Mouse (Mus musculus): Measurements from ENCODE around the gene Ppp2r1b. TPM values are rescaled to one million over a fixed set of nuclear protein-coding genes. Genes with fewer than 3 reads are reported as not detected.

Gene Ppp2r1b
- polyA plus RNA-seq, 1 experiment = 30.2 TPM

DNA sequence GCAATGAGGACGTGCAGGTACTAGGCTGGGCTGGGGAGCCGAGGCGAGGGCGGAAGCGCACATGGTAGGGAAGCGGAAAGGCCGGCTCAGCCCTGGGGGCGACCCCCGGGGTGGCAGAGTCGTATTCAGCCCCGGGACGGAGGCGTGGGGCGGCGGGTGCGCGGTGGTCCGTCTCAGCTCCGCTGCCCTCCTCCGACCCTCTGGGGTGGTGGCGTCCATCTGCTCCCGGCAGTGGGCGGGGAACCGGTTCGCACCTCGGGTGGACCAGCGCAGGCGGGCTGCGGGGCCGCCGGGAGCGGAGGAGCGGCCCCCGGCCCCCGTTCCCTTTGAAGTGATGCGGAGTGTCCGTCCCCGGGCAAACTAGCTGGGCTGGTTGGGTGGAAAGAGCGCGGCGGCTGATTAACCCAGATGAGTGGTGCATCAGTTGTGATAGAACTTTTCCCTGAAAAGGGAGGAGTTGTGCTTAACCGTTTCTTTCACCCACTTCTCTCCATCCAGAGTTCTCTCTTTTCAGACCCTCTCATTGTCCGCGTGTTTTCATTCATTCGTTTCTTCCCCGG, 12.1 kb downstream of the Ppp2r1b start:
- H3K27me3 ChIP-seq (ENCODE audit: control insufficient read depth, insufficient read depth, low read length) = no peaks in the 10 kb centered on the region
- peak overlapping the region; percentile 60 for H3K27ac ChIP-seq (ENCODE audit: insufficient read depth, low read length)
- peaks cover 22% of the 10 kb centered on the region for H3K4me1 ChIP-seq (ENCODE audit: control insufficient read depth, insufficient read depth, low read length)
- 1% methylated on average over 44 of the region's 46 CpGs for WGBS
- peak overlapping the region; percentile 97 for H3K4me3 ChIP-seq (replicated peaks; ENCODE audit: insufficient read depth, low read depth, low read length)
- DNase-seq = no peak
- TF ChIP-seq POLR2A (IDR thresholded peaks at IDR 0.05; ENCODE audit: borderline replicate concordance, insufficient read depth, low read length) = no peak
- no peak for TF ChIP-seq CTCF (IDR thresholded peaks at IDR 0.05; ENCODE audit: borderline replicate concordance, insufficient read depth, low read depth, low read length)

DNA sequence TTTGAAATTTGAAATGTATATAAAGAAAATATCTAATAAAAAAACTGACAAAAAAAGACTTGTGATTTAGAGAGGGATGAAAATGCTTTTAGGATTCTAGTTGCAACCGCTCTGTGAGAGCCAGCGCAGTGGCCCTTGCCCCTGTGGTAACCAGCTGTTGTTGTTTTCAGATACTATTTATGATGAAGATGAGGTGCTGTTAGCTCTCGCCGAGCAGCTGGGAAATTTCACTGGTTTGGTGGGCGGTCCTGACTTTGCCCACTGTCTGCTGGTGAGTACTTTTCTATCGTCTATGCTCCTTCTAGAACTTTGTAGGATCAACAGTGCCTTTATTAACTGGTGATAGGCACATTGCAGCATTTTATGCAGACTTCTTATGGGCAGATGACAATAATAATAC, 13.6 kb downstream of the Ppp2r1b start:
- no peak overlapping the region for H3K4me3 ChIP-seq (replicated peaks; ENCODE audit: insufficient read depth, low read depth, low read length)
- peaks cover 19% of the 10 kb centered on the region for H3K4me1 ChIP-seq (ENCODE audit: control insufficient read depth, insufficient read depth, low read length)
- H3K27me3 ChIP-seq (ENCODE audit: control insufficient read depth, insufficient read depth, low read length) = no peaks in the 10 kb centered on the region
- whole genome bisulfite sequencing = 90% methylated on average over 6 of the region's 6 CpGs
- TF ChIP-seq POLR2A (IDR thresholded peaks at IDR 0.05; ENCODE audit: borderline replicate concordance, insufficient read depth, low read length) (no peak), CTCF (IDR thresholded peaks at IDR 0.05; ENCODE audit: borderline replicate concordance, insufficient read depth, low read depth, low read length) (no peak)
- H3K27ac ChIP-seq (ENCODE audit: insufficient read depth, low read length) = no peak overlapping the region
- no peak for DNase-seq

GRCm38 (mm10) chr9:50861119-50861839, 16.2 kb downstream of the Ppp2r1b start:
- TF ChIP-seq POLR2A (IDR thresholded peaks at IDR 0.05; ENCODE audit: borderline replicate concordance, insufficient read depth, low read length) (no peak), CTCF (IDR thresholded peaks at IDR 0.05; ENCODE audit: borderline replicate concordance, insufficient read depth, low read depth, low read length) (no peak)
- 20% methylated on average over 18 of the region's 18 CpGs for WGBS
- Histone ChIP-seq H3K4me1 (ENCODE audit: control insufficient read depth, insufficient read depth, low read length) (peaks cover 19% of the 10 kb centered on the region), H3K27ac (ENCODE audit: insufficient read depth, low read length) (peak overlapping the region; percentile 87), H3K27me3 (ENCODE audit: control insufficient read depth, insufficient read depth, low read length) (no peaks in the 10 kb centered on the region), H3K4me3 (replicated peaks; ENCODE audit: insufficient read depth, low read depth, low read length) (no peak overlapping the region)
- peak; percentile 80 to 90 for DNase-seq

GRCm38 (mm10) chr9:50863824-50864223, 18.7 kb downstream of the Ppp2r1b start:
- no peak for DNase-seq
- Histone ChIP-seq H3K4me3 (replicated peaks; ENCODE audit: insufficient read depth, low read depth, low read length) (no peak overlapping the region), H3K27ac (ENCODE audit: insufficient read depth, low read length) (no peak overlapping the region), H3K27me3 (ENCODE audit: control insufficient read depth, insufficient read depth, low read length) (no peaks in the 10 kb centered on the region), H3K4me1 (ENCODE audit: control insufficient read depth, insufficient read depth, low read length) (peaks cover 32% of the 10 kb centered on the region)
- 91% methylated on average over 4 of the region's 4 CpGs for WGBS
- TF ChIP-seq CTCF (IDR thresholded peaks at IDR 0.05; ENCODE audit: borderline replicate concordance, insufficient read depth, low read depth, low read length) (no peak), POLR2A (IDR thresholded peaks at IDR 0.05; ENCODE audit: borderline replicate concordance, insufficient read depth, low read length) (no peak)

- Histone ChIP-seq H3K4me3 (replicated peaks; ENCODE audit: insufficient read depth, low read depth, low read length) (no peak overlapping the region), H3K4me1 (ENCODE audit: control insufficient read depth, insufficient read depth, low read length) (peaks cover 35% of the 10 kb centered on the region), H3K27ac (ENCODE audit: insufficient read depth, low read length) (no peak overlapping the region), H3K27me3 (ENCODE audit: control insufficient read depth, insufficient read depth, low read length) (no peaks in the 10 kb centered on the region)
- no peak for TF ChIP-seq CTCF (IDR thresholded peaks at IDR 0.05; ENCODE audit: borderline replicate concordance, insufficient read depth, low read depth, low read length)
- TF ChIP-seq POLR2A (IDR thresholded peaks at IDR 0.05; ENCODE audit: borderline replicate concordance, insufficient read depth, low read length) = no peak
- no peak for DNase-seq
- 95% methylated on average over 5 of the region's 5 CpGs for WGBS
These were observed 19.8 kb downstream of the Ppp2r1b start for GRCm38 (mm10) chr9:50864877-50865276.

GRCm38 (mm10) chr9:50865803-50866202, 20.7 kb downstream of the Ppp2r1b start:
- WGBS = 77% methylated on average over 8 of the region's 8 CpGs
- Histone ChIP-seq H3K4me1 (ENCODE audit: control insufficient read depth, insufficient read depth, low read length) (peaks cover 29% of the 10 kb centered on the region), H3K27ac (ENCODE audit: insufficient read depth, low read length) (no peak overlapping the region), H3K27me3 (ENCODE audit: control insufficient read depth, insufficient read depth, low read length) (no peaks in the 10 kb centered on the region), H3K4me3 (replicated peaks; ENCODE audit: insufficient read depth, low read depth, low read length) (no peak overlapping the region)
- no peak for DNase-seq
- TF ChIP-seq CTCF (IDR thresholded peaks at IDR 0.05; ENCODE audit: borderline replicate concordance, insufficient read depth, low read depth, low read length) (no peak), POLR2A (IDR thresholded peaks at IDR 0.05; ENCODE audit: borderline replicate concordance, insufficient read depth, low read length) (no peak)

GRCm38 (mm10) chr9:50867015-50867414, 21.9 kb downstream of the Ppp2r1b start:
- Histone ChIP-seq H3K4me1 (ENCODE audit: control insufficient read depth, insufficient read depth, low read length) (peaks cover 24% of the 10 kb centered on the region), H3K27me3 (ENCODE audit: control insufficient read depth, insufficient read depth, low read length) (no peaks in the 10 kb centered on the region), H3K4me3 (replicated peaks; ENCODE audit: insufficient read depth, low read depth, low read length) (no peak overlapping the region), H3K27ac (ENCODE audit: insufficient read depth, low read length) (0 out of 2 replicates have a peak overlapping the region, but pooled peaks have one; percentile 62)
- peak in 1 of 2 experiments; percentile 53 for DNase-seq
- TF ChIP-seq POLR2A (IDR thresholded peaks at IDR 0.05; ENCODE audit: borderline replicate concordance, insufficient read depth, low read length) = no peak
- no peak for TF ChIP-seq CTCF (IDR thresholded peaks at IDR 0.05; ENCODE audit: borderline replicate concordance, insufficient read depth, low read depth, low read length)
- 34% methylated on average over 6 of the region's 6 CpGs for WGBS

DNA sequence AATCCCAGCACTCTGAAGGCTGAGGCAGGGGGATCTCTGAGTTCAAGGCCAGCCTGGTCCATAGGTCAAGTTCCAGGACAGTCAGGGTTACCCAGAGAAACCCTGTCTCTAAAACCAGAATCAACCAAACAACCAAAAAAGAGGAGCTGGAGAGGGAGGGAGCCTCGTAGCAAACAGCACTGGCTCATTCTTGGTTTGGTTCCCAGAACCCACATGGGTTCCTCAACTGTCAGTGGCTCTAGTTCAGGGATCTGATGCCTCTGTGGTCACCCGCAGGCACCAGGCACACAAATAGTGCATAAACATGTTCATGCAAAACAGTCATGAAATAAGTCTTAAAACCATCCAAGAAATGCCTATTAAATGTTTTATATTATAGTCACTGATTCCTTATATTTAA, 23.1 kb downstream of the Ppp2r1b start:
- Histone ChIP-seq H3K27ac (ENCODE audit: insufficient read depth, low read length) (peak overlapping the region; percentile 70), H3K27me3 (ENCODE audit: control insufficient read depth, insufficient read depth, low read length) (no peaks in the 10 kb centered on the region), H3K4me1 (ENCODE audit: control insufficient read depth, insufficient read depth, low read length) (peaks cover 21% of the 10 kb centered on the region), H3K4me3 (replicated peaks; ENCODE audit: insufficient read depth, low read depth, low read length) (no peak overlapping the region)
- WGBS = 8% methylated on average over 2 of the region's 2 CpGs
- DNase-seq = peak; percentile 75 to 92
- no peak for TF ChIP-seq CTCF (IDR thresholded peaks at IDR 0.05; ENCODE audit: borderline replicate concordance, insufficient read depth, low read depth, low read length)
- no peak for TF ChIP-seq POLR2A (IDR thresholded peaks at IDR 0.05; ENCODE audit: borderline replicate concordance, insufficient read depth, low read length)
